Mouse (Mus musculus) lung, postnatal 0 days (tissue): ENCODE results near the gene Rita1. TPM values are rescaled to one million over a fixed set of nuclear protein-coding genes. Genes with fewer than 3 reads are reported as not detected.

ENCODE experiments used
- ATAC-seq: fragments of 200-750 bp; cut with Nextera tagmentation; 2 replicates; pipeline ENCODE4 v1.8.0; 2017; ENCODE audit warnings: moderate library complexity
- DNase-seq: peaks from one replicate; pipeline ENCODE4 v3.0.0-alpha.2; 2016; ENCODE audit warnings: low spot score
- H3K27ac ChIP-seq: fragments of 300-500 bp; sonication (generic); 2 replicates; pipeline ENCODE4 v1.5.1; 2014; ENCODE audit warnings: antibody characterized with exemption, mild to moderate bottlenecking, low read length, mixed read lengths
- H3K27me3 ChIP-seq: fragments of 300-500 bp; sonication (generic); replicated peaks from 2 replicates; pipeline ENCODE4 v1.6.1; 2014; ENCODE audit warnings: low read length, mixed read lengths; ENCODE audit not compliant: insufficient read depth
- H3K36me3 ChIP-seq: fragments of 300-500 bp; sonication (generic); 2 replicates; pipeline ENCODE4 v1.6.1; 2014; ENCODE audit warnings: low read length, mixed read lengths; ENCODE audit not compliant: insufficient read depth
- H3K4me1 ChIP-seq: fragments of 300-500 bp; sonication (generic); 2 replicates; pipeline ENCODE4 v1.6.1; 2014; ENCODE audit warnings: antibody characterized with exemption, low read depth, low read length, mixed read lengths; ENCODE audit not compliant: insufficient read depth
- H3K4me2 ChIP-seq: fragments of 300-500 bp; sonication (generic); replicated peaks from 2 replicates; pipeline ENCODE4 v1.6.1; 2014; ENCODE audit warnings: low read depth, mild to moderate bottlenecking, low read length, moderate library complexity, mixed read lengths
- H3K4me3 ChIP-seq: fragments of 300-500 bp; sonication (generic); 2 replicates; pipeline ENCODE4 v1.5.1; 2014; ENCODE audit warnings: low read depth, low read length
- H3K9ac ChIP-seq: fragments of 300-500 bp; sonication (generic); replicated peaks from 2 replicates; pipeline ENCODE4 v1.6.1; 2014; ENCODE audit warnings: low read depth, mild to moderate bottlenecking
- H3K9me3 ChIP-seq: fragments of 300-500 bp; sonication (generic); 2 replicates; pipeline ENCODE4 v1.6.1; 2016; ENCODE audit warnings: low read length, mixed read lengths
- CTCF ChIP-seq: IDR thresholded peaks from 2 replicates; pipeline ENCODE4 v1.5.1; 2016; ENCODE audit warnings: antibody characterized with exemption, mild to moderate bottlenecking
- EP300 ChIP-seq: IDR thresholded peaks from 2 replicates; pipeline ENCODE4 v1.6.1; 2016; ENCODE audit warnings: antibody characterized with exemption, mild to moderate bottlenecking, control low read depth
- WGBS: fragments of 180-500 bp; shearing (Covaris S2); extraction: QIAGEN DNeasy Blood & Tissue Kit; methylation state at CpG from one replicate; pipeline ENCODE4 v1.1.7; 2014; 5-methylcytosine and 5-hydroxymethylcytosine counted together
- polyA plus RNA-seq: library from polyadenylated mRNA; unstranded; fragments of >200 nt; fragmentation: Nextera tagmentation; extraction: Ambion mirVana; gene quantifications from 2 replicates; pipeline ENCODE4 v1.2.1, GENCODE M21; 2015

Rita1 gene
- polyA plus RNA-seq, 1 experiment from 2014 or later: 10.0 TPM

GRCm38 (mm10) chr5:120615903-120616302 lies 3.5 kb upstream of the Rita1 start:
- 97% methylated on average over 4 of the region's 4 CpGs for WGBS
- Histone ChIP-seq H3K27me3 (no peaks in the 10 kb centered on the region), H3K4me3 (no peak overlapping the region), H3K9ac (no peak overlapping the region), H3K4me1 (peaks cover 6% of the 10 kb centered on the region), H3K27ac (no peak overlapping the region), H3K4me2 (no peak overlapping the region), H3K9me3 (no peaks in the 10 kb centered on the region), H3K36me3 (peaks cover 18% of the 10 kb centered on the region)
- ATAC-seq (no peak), DNase-seq (no peak)
- TF ChIP-seq EP300: no peak
- TF ChIP-seq CTCF: peak; percentile 65

- Histone ChIP-seq H3K4me2 (peak overlapping the region; percentile 85), H3K27ac (peak overlapping the region; percentile 87), H3K27me3 (no peaks in the 10 kb centered on the region), H3K4me3 (peak overlapping the region; percentile 68), H3K9ac (peak overlapping the region; percentile 48), H3K36me3 (no peaks in the 10 kb centered on the region), H3K4me1 (peaks cover 6% of the 10 kb centered on the region), H3K9me3 (no peaks in the 10 kb centered on the region)
- TF ChIP-seq EP300: no peak
- TF ChIP-seq CTCF: no peak
- WGBS: 1% methylated on average over 68 of the region's 69 CpGs
- peak; percentile 100 for DNase-seq
- ATAC-seq: peak; percentile 94
Observed at GRCm38 (mm10) chr5:120612822-120613604, 624 bp upstream of the Rita1 start.

- WGBS: 55% methylated on average over 8 of the region's 8 CpGs
- no peak for ATAC-seq
- H3K36me3 ChIP-seq: no peaks in the 10 kb centered on the region
- peak overlapping the region; percentile 68; the same call in 1 of the 2 replicates for H3K4me3 ChIP-seq
- no peaks in the 10 kb centered on the region for H3K9me3 ChIP-seq
- no peaks in the 10 kb centered on the region for H3K27me3 ChIP-seq
- peak overlapping the region; percentile 61 for H3K4me2 ChIP-seq
- H3K9ac ChIP-seq: no peak overlapping the region
- no peak for TF ChIP-seq CTCF
- TF ChIP-seq EP300: no peak
- no peak for DNase-seq
- H3K27ac ChIP-seq: no peak overlapping the region
- peaks cover 6% of the 10 kb centered on the region for H3K4me1 ChIP-seq
Observed at GRCm38 (mm10) chr5:120611416-120611815, 973 bp downstream of the Rita1 start.

GRCm38 (mm10) chr5:120610906-120611305 lies 1.5 kb downstream of the Rita1 start:
- Histone ChIP-seq H3K27ac (no peak overlapping the region), H3K9me3 (no peaks in the 10 kb centered on the region), H3K36me3 (no peaks in the 10 kb centered on the region), H3K4me2 (no peak overlapping the region), H3K9ac (no peak overlapping the region), H3K27me3 (no peaks in the 10 kb centered on the region), H3K4me3 (no peak overlapping the region), H3K4me1 (peaks cover 6% of the 10 kb centered on the region)
- ATAC-seq (no peak), DNase-seq (no peak)
- 82% methylated on average over 5 of the region's 5 CpGs for WGBS
- TF ChIP-seq EP300: no peak
- no peak for TF ChIP-seq CTCF

GRCm38 (mm10) chr5:120609246-120609775 lies 3.1 kb downstream of the Rita1 start:
- H3K9ac ChIP-seq: no peak overlapping the region
- no peak for ATAC-seq
- WGBS: 77% methylated on average over 16 of the region's 16 CpGs
- no peaks in the 10 kb centered on the region for H3K36me3 ChIP-seq
- TF ChIP-seq CTCF (no peak), EP300 (no peak)
- no peak overlapping the region for H3K4me3 ChIP-seq
- no peak for DNase-seq
- H3K4me2 ChIP-seq: no peak overlapping the region
- H3K27me3 ChIP-seq: no peaks in the 10 kb centered on the region
- H3K4me1 ChIP-seq: peaks cover 9% of the 10 kb centered on the region
- H3K9me3 ChIP-seq: no peaks in the 10 kb centered on the region
- no peak overlapping the region for H3K27ac ChIP-seq

- peaks cover 3% of the 10 kb centered on the region; the same call in 1 of the 2 replicates for H3K4me1 ChIP-seq
- H3K9me3 ChIP-seq: no peaks in the 10 kb centered on the region
- H3K27ac ChIP-seq: no peak overlapping the region
- 77% methylated on average over 3 of the region's 3 CpGs for WGBS
- no peaks in the 10 kb centered on the region for H3K27me3 ChIP-seq
- ATAC-seq (no peak), DNase-seq (no peak)
- no peaks in the 10 kb centered on the region for H3K36me3 ChIP-seq
- no peak for TF ChIP-seq CTCF
- TF ChIP-seq EP300: no peak
- H3K4me3 ChIP-seq: no peak overlapping the region
- no peak overlapping the region for H3K4me2 ChIP-seq
- no peak overlapping the region for H3K9ac ChIP-seq
Observed at GRCm38 (mm10) chr5:120607335-120607734, 5.1 kb downstream of the Rita1 start.
